Mouse (Mus musculus) midbrain, embryonic 13.5 days (tissue): Measurements from ENCODE around the gene Btbd35f8. TPM values are rescaled to one million over a fixed set of nuclear protein-coding genes. Genes with fewer than 3 reads are reported as not detected.
"Not testable (repeated sequence)": the region's sequence is repeated elsewhere in the genome, so short reads cannot be mapped to it uniquely, and the experiment has no call there.

Source experiments
- ATAC-seq: fragments of 200-750 bp; cut with Nextera tagmentation; 2 replicates; pipeline ENCODE4 v1.8.0; 2017; ENCODE audit warnings: mild to moderate bottlenecking, moderate TSS enrichment, moderate library complexity
- H3K27ac ChIP-seq: fragments of 300-500 bp; sonication (generic); 2 replicates; pipeline ENCODE4 v1.5.1; 2015; ENCODE audit warnings: inconsistent platforms, mild to moderate bottlenecking, moderate library complexity
- H3K27me3 ChIP-seq: fragments of 300-500 bp; sonication (generic); 2 replicates; pipeline ENCODE4 v1.6.1; 2015; ENCODE audit warnings: mild to moderate bottlenecking, inconsistent platforms
- H3K36me3 ChIP-seq: fragments of 300-500 bp; sonication (generic); 2 replicates; pipeline ENCODE4 v1.6.1; 2015; ENCODE audit warnings: mild to moderate bottlenecking, inconsistent platforms
- H3K4me1 ChIP-seq: fragments of 300-500 bp; sonication (generic); replicated peaks from 2 replicates; pipeline ENCODE4 v1.6.1; 2015; ENCODE audit warnings: inconsistent platforms
- H3K4me2 ChIP-seq: fragments of 300-500 bp; sonication (generic); replicated peaks from 2 replicates; pipeline ENCODE4 v1.6.1; 2015; ENCODE audit warnings: moderate library complexity, mild to moderate bottlenecking, inconsistent platforms
- H3K4me3 ChIP-seq: fragments of 300-500 bp; sonication (generic); replicated peaks from 2 replicates; pipeline ENCODE4 v1.5.1; 2015; ENCODE audit warnings: mild to moderate bottlenecking, inconsistent platforms
- H3K9ac ChIP-seq: fragments of 300-500 bp; sonication (generic); replicated peaks from 2 replicates; pipeline ENCODE4 v1.6.1; 2015; ENCODE audit warnings: mild to moderate bottlenecking, inconsistent platforms
- H3K9me3 ChIP-seq: fragments of 300-500 bp; sonication (generic); 2 replicates; pipeline ENCODE4 v1.6.1; 2016; ENCODE audit warnings: mild to moderate bottlenecking, inconsistent platforms
- WGBS: fragments of 180-500 bp; shearing (Covaris S2); methylation state at CpG from one replicate; pipeline ENCODE4 v1.1.7; 2015; 5-methylcytosine and 5-hydroxymethylcytosine counted together
- polyA plus RNA-seq: library from polyadenylated mRNA; unstranded; fragments of >200 nt; fragmentation: Nextera tagmentation; extraction: Ambion mirVana; gene quantifications from 2 replicates; pipeline ENCODE4 v1.2.1, GENCODE M21; 2015

Btbd35f8 gene
- not detected in 2 replicates for polyA plus RNA-seq

DNA sequence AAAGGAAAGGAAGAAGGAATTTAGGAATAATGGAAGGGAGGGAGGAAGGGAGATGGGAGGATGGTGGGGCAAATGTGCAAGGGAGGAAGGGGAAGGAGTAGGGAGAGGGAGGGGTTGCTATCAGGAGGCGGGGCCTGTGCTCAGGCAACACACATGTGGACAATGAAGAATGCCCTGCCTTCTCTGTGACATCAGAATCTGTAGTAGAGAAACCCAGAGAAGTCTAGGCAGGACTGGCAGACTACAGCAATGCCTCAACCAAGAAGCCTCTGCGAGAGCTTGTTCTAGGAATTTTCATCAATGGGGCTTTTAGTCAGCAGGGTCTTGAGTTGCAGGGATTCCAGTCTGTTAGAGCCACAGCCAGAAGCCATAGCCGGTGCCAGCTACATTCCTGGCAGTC, at the start of gene Btbd35f8:
Gene Btbd35f8, plus strand, starts transcription at position 301 of the 400 bp plus-strand sequence.
- H3K4me2 ChIP-seq, H3K9ac ChIP-seq, H3K9me3 ChIP-seq, ATAC-seq, H3K27ac ChIP-seq, H3K27me3 ChIP-seq, H3K4me3 ChIP-seq, H3K4me1 ChIP-seq, H3K36me3 ChIP-seq: not testable (repeated sequence)
- no CpG with 5 or more reads among the region's 3 CpGs for WGBS

Other genes starting within 250 kb of the Btbd35f8 start
- not detected in 2 replicates for gene Spin2g, start 211.8 kb upstream of the Btbd35f8 start, polyA plus RNA-seq